Mouse (Mus musculus): ENCODE data around the gene Prss22. TPM values are rescaled to one million over a fixed set of nuclear protein-coding genes. Genes with fewer than 3 reads are reported as not detected.

The Prss22 gene
- polyA plus RNA-seq (2014; fragmentation: Illumina TruSeq; extraction: RNeasy Lipid Tissue Mini Kit (QIAGEN cat#74804); ENCODE audit: low read depth, low replicate concordance) = not detected

DNA sequence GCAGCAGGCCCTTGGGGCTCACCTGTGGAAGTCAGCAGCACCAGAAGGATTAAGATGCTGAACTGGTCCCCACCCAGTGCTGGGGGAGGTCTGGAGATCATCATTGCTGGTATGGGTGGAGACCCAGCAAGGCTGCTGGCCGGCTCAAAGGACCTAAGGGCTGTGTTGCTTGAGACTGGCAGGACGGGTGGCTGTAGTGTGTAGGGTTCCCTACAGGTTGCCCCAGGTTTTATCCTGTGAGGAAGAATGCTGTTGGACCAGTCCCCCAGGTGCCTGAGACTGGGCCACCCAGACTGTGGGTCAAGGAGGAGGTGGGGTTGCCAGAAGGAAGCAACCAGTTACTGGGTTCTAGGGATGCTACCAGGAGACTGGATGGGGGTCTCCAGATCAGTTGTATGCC lies at the start of gene Prss22:
Gene Prss22 (minus strand): TSS at position 200 of the 400 bp plus-strand sequence.

GRCm38 (mm10) chr17:24037844-24038243 lies 39.9 kb upstream of the Prss22 start, which contains the start of gene Prss27:
Gene Prss27, plus strand, starts transcription at chr17:24038144.

DNA sequence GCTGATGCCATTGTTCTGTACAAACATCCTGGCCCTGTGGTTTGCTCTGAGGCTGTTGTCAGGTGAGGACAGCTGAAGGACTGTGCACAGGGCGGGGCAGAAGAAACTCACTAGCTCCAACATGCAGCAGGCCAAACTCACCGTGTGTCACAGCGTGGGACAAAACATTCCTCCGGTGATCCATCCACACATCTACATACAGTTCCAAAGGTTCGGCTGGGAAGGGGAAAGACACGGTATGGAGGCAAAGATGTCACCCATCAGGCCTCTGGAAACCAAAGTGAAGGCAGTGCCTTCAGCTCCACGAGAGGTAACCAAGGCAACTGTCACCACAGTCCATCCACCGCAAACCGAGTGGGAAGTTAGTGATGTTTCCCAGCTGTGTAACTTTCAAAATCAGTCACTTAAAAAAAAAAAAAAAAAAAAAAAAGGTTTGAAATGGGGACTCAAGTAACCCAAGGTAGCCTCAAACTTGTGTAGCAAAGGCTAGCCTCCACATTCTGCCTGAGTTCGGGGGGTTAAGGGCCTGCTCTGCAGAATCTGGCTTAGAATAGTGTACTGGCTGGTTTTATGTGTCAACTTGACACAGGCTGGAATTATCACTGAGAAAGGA lies 17.5 kb downstream of the Prss22 start, which contains the start of gene Prss30:
Gene Prss30 (minus strand): TSS at position 270 of the 613 bp plus-strand sequence.

DNA sequence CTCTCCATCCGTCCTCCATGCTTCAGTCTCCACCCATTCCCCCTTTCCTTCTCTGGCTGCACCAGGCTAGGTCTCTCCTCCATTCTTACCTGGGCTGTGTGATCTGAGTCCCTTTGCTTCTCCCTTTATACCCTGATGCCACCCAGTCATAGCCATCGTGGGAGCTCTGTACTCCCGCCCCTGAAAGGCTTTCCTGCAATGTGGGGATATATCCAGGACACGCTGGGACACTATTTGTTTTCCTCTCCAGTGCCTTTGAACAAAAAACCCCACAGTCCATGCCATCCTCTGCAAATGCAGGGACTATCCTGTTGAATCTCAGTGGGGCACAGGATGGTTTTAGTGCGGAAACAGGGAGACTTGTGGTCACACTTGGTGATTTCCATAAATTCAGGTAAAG lies 42.7 kb downstream of the Prss22 start, which contains the start of gene Sbpl:
Gene Sbpl (minus strand): TSS at position 101 of the 400 bp plus-strand sequence.

Other genes starting within 250 kb of the Prss22 start
- 0.65 TPM for gene Flywch1, start 226.5 kb downstream of the Prss22 start, polyA plus RNA-seq (2014; fragmentation: Illumina TruSeq; extraction: RNeasy Lipid Tissue Mini Kit (QIAGEN cat#74804); ENCODE audit: low read depth, low replicate concordance)
- not detected for gene Flywch2, start 212.0 kb downstream of the Prss22 start, polyA plus RNA-seq (2014; fragmentation: Illumina TruSeq; extraction: RNeasy Lipid Tissue Mini Kit (QIAGEN cat#74804); ENCODE audit: low read depth, low replicate concordance)
- gene Srrm2, start 207.6 kb downstream of the Prss22 start, polyA plus RNA-seq (2014; fragmentation: Illumina TruSeq; extraction: RNeasy Lipid Tissue Mini Kit (QIAGEN cat#74804); ENCODE audit: low read depth, low replicate concordance) = 69.0 TPM
- gene Elob, start 169.0 kb downstream of the Prss22 start, polyA plus RNA-seq (2014; fragmentation: Illumina TruSeq; extraction: RNeasy Lipid Tissue Mini Kit (QIAGEN cat#74804); ENCODE audit: low read depth, low replicate concordance) = 12.0 TPM
- not detected for gene Prss33, start 162.0 kb downstream of the Prss22 start, polyA plus RNA-seq (2014; fragmentation: Illumina TruSeq; extraction: RNeasy Lipid Tissue Mini Kit (QIAGEN cat#74804); ENCODE audit: low read depth, low replicate concordance)
- gene Prss32, start 154.2 kb downstream of the Prss22 start, polyA plus RNA-seq (2014; fragmentation: Illumina TruSeq; extraction: RNeasy Lipid Tissue Mini Kit (QIAGEN cat#74804); ENCODE audit: low read depth, low replicate concordance) = not detected
- not detected for gene Prss41, start 153.9 kb downstream of the Prss22 start, polyA plus RNA-seq (2014; fragmentation: Illumina TruSeq; extraction: RNeasy Lipid Tissue Mini Kit (QIAGEN cat#74804); ENCODE audit: low read depth, low replicate concordance)
- not detected for gene Prss21, start 130.0 kb downstream of the Prss22 start, polyA plus RNA-seq (2014; fragmentation: Illumina TruSeq; extraction: RNeasy Lipid Tissue Mini Kit (QIAGEN cat#74804); ENCODE audit: low read depth, low replicate concordance)
- not detected for gene Dcpp1, start 117.2 kb downstream of the Prss22 start, polyA plus RNA-seq (2014; fragmentation: Illumina TruSeq; extraction: RNeasy Lipid Tissue Mini Kit (QIAGEN cat#74804); ENCODE audit: low read depth, low replicate concordance)
- gene Dcpp2, start 117.2 kb downstream of the Prss22 start, polyA plus RNA-seq (2014; fragmentation: Illumina TruSeq; extraction: RNeasy Lipid Tissue Mini Kit (QIAGEN cat#74804); ENCODE audit: low read depth, low replicate concordance) = not detected
- not detected for gene Dcpp3, start 80.6 kb downstream of the Prss22 start, polyA plus RNA-seq (2014; fragmentation: Illumina TruSeq; extraction: RNeasy Lipid Tissue Mini Kit (QIAGEN cat#74804); ENCODE audit: low read depth, low replicate concordance)
- not detected for gene Sbp, start 56.4 kb downstream of the Prss22 start, polyA plus RNA-seq (2014; fragmentation: Illumina TruSeq; extraction: RNeasy Lipid Tissue Mini Kit (QIAGEN cat#74804); ENCODE audit: low read depth, low replicate concordance)
- gene Sbpl, start 42.8 kb downstream of the Prss22 start, polyA plus RNA-seq (2014; fragmentation: Illumina TruSeq; extraction: RNeasy Lipid Tissue Mini Kit (QIAGEN cat#74804); ENCODE audit: low read depth, low replicate concordance) = not detected
- gene Prss30, start 17.5 kb downstream of the Prss22 start, polyA plus RNA-seq (2014; fragmentation: Illumina TruSeq; extraction: RNeasy Lipid Tissue Mini Kit (QIAGEN cat#74804); ENCODE audit: low read depth, low replicate concordance) = not detected
- gene Prss27, start 40.0 kb upstream of the Prss22 start, polyA plus RNA-seq (2014; fragmentation: Illumina TruSeq; extraction: RNeasy Lipid Tissue Mini Kit (QIAGEN cat#74804); ENCODE audit: low read depth, low replicate concordance) = not detected
- 19.8 TPM for gene Kctd5, start 75.4 kb upstream of the Prss22 start, polyA plus RNA-seq (2014; fragmentation: Illumina TruSeq; extraction: RNeasy Lipid Tissue Mini Kit (QIAGEN cat#74804); ENCODE audit: low read depth, low replicate concordance)
- gene Pdpk1, start 152.8 kb upstream of the Prss22 start, polyA plus RNA-seq (2014; fragmentation: Illumina TruSeq; extraction: RNeasy Lipid Tissue Mini Kit (QIAGEN cat#74804); ENCODE audit: low read depth, low replicate concordance) = 45.9 TPM
- gene Amdhd2, start 165.7 kb upstream of the Prss22 start, polyA plus RNA-seq (2014; fragmentation: Illumina TruSeq; extraction: RNeasy Lipid Tissue Mini Kit (QIAGEN cat#74804); ENCODE audit: low read depth, low replicate concordance) = 1.0 TPM
- 120 TPM for gene Atp6v0c, start 171.6 kb upstream of the Prss22 start, polyA plus RNA-seq (2014; fragmentation: Illumina TruSeq; extraction: RNeasy Lipid Tissue Mini Kit (QIAGEN cat#74804); ENCODE audit: low read depth, low replicate concordance)
- gene Tbc1d24, start 207.5 kb upstream of the Prss22 start, polyA plus RNA-seq (2014; fragmentation: Illumina TruSeq; extraction: RNeasy Lipid Tissue Mini Kit (QIAGEN cat#74804); ENCODE audit: low read depth, low replicate concordance) = 5.7 TPM
- not detected for gene Ntn3, start 211.4 kb upstream of the Prss22 start, polyA plus RNA-seq (2014; fragmentation: Illumina TruSeq; extraction: RNeasy Lipid Tissue Mini Kit (QIAGEN cat#74804); ENCODE audit: low read depth, low replicate concordance)
- gene Tedc2, start 222.8 kb upstream of the Prss22 start, polyA plus RNA-seq (2014; fragmentation: Illumina TruSeq; extraction: RNeasy Lipid Tissue Mini Kit (QIAGEN cat#74804); ENCODE audit: low read depth, low replicate concordance) = 1.6 TPM

Data from kidney, adult 10 weeks (tissue).